Mouse (Mus musculus) kidney, postnatal 14 days (tissue): ENCODE measurements around the gene Prss41.

Experiments used
- DNase-seq: peaks from one replicate; pipeline ENCODE4 v3.0.0; 2022; ENCODE audit warnings: mixed read lengths

Gene Prss41

GRCm38 (mm10) chr17:23825591-23825990 lies 18.4 kb downstream of the Prss41 start:
- no peak for DNase-seq

GRCm38 (mm10) chr17:23823614-23824013 lies 20.4 kb downstream of the Prss41 start:
- DNase-seq, result no peak

GRCm38 (mm10) chr17:23823018-23823417 lies 21.0 kb downstream of the Prss41 start:
- no peak for DNase-seq

GRCm38 (mm10) chr17:23822094-23822493 lies 21.9 kb downstream of the Prss41 start:
- DNase-seq, result no peak

GRCm38 (mm10) chr17:23820731-23821130 lies 23.2 kb downstream of the Prss41 start:
- DNase-seq, result no peak

- no peak for DNase-seq
Measured at GRCm38 (mm10) chr17:23819235-23819634, 24.7 kb downstream of the Prss41 start.

GRCm38 (mm10) chr17:23818579-23818978 lies 25.4 kb downstream of the Prss41 start:
- no peak for DNase-seq

- no peak for DNase-seq
Measured at GRCm38 (mm10) chr17:23815641-23816040, 28.3 kb downstream of the Prss41 start.

- DNase-seq, result no peak
Measured at GRCm38 (mm10) chr17:23807918-23808317, 36.1 kb downstream of the Prss41 start.

GRCm38 (mm10) chr17:23806867-23807266 lies 37.1 kb downstream of the Prss41 start:
- DNase-seq, result peak; percentile 63

GRCm38 (mm10) chr17:23804426-23805085 lies 39.4 kb downstream of the Prss41 start:
- DNase-seq, result no peak

- peak; percentile 91 for DNase-seq
Measured at GRCm38 (mm10) chr17:23803366-23804041, 40.5 kb downstream of the Prss41 start.

- DNase-seq, result peak; percentile 99
Measured at GRCm38 (mm10) chr17:23802746-23803365, 41.1 kb downstream of the Prss41 start.

- DNase-seq, result no peak
Measured at GRCm38 (mm10) chr17:23801627-23802026, 42.3 kb downstream of the Prss41 start.

GRCm38 (mm10) chr17:23797316-23797715 lies 46.7 kb downstream of the Prss41 start:
- DNase-seq, result no peak

GRCm38 (mm10) chr17:23795323-23795722 lies 48.6 kb downstream of the Prss41 start:
- DNase-seq, result no peak

GRCm38 (mm10) chr17:23791079-23791357 lies 53.0 kb downstream of the Prss41 start:
- no peak for DNase-seq

GRCm38 (mm10) chr17:23790269-23791078 lies 53.5 kb downstream of the Prss41 start, which contains the start of gene Srrm2:
Gene Srrm2 (plus strand): TSS chr17:23790532.
- peak; percentile 72 for DNase-seq

GRCm38 (mm10) chr17:23789749-23790268 lies 54.2 kb downstream of the Prss41 start:
- no peak for DNase-seq

GRCm38 (mm10) chr17:23788973-23789372 lies 55.0 kb downstream of the Prss41 start:
- DNase-seq, result no peak
